Mouse (Mus musculus): ENCODE results near the gene Slc39a13. TPM values are rescaled to one million over a fixed set of nuclear protein-coding genes. Genes with fewer than 3 reads are reported as not detected.
A peak's percentile ranks its signal among the peaks of the same experiment; 100 is the strongest.

Gene Slc39a13
- total RNA-seq, 2 experiments from 2014 or later: 7.0 to 9.2 TPM

- ATAC-seq (replicated peaks; ENCODE audit: poor library complexity): no peak
Measured at GRCm38 (mm10) chr2:91068162-91068871, 1.9 kb downstream of the Slc39a13 start.

GRCm38 (mm10) chr2:91066455-91066854 lies 3.8 kb downstream of the Slc39a13 start:
- no peak for ATAC-seq (replicated peaks; ENCODE audit: poor library complexity)

- peak; percentile 40 for ATAC-seq (replicated peaks; ENCODE audit: poor library complexity)
Measured at GRCm38 (mm10) chr2:91065544-91065943, 4.7 kb downstream of the Slc39a13 start.

GRCm38 (mm10) chr2:91064211-91064610 lies 6.0 kb downstream of the Slc39a13 start:
- ATAC-seq (replicated peaks; ENCODE audit: poor library complexity): no peak

GRCm38 (mm10) chr2:91062779-91063606 lies 7.2 kb downstream of the Slc39a13 start:
- ATAC-seq (replicated peaks; ENCODE audit: poor library complexity): no peak

- ATAC-seq (replicated peaks; ENCODE audit: poor library complexity): no peak
Measured at GRCm38 (mm10) chr2:91061849-91062481, 8.3 kb downstream of the Slc39a13 start.

- peak; percentile 70 for ATAC-seq (replicated peaks; ENCODE audit: poor library complexity)
Measured at GRCm38 (mm10) chr2:91060544-91061355, 9.5 kb downstream of the Slc39a13 start.

GRCm38 (mm10) chr2:91059376-91059775 lies 10.8 kb downstream of the Slc39a13 start:
- no peak for ATAC-seq (replicated peaks; ENCODE audit: poor library complexity)

GRCm38 (mm10) chr2:91058435-91058834 lies 11.8 kb downstream of the Slc39a13 start:
- no peak for ATAC-seq (replicated peaks; ENCODE audit: poor library complexity)

GRCm38 (mm10) chr2:91053934-91054382 lies 16.3 kb downstream of the Slc39a13 start, which contains the start of gene Psmc3:
TSS of gene Psmc3 (plus strand) at chr2:91054009.
- ATAC-seq (replicated peaks; ENCODE audit: poor library complexity): peak; percentile 96

- ATAC-seq (replicated peaks; ENCODE audit: poor library complexity): no peak
Measured at GRCm38 (mm10) chr2:91053181-91053933, 16.9 kb downstream of the Slc39a13 start.

- peak; percentile 24; the same call in 1 of the 2 replicates for ATAC-seq (replicated peaks; ENCODE audit: poor library complexity)
Measured at GRCm38 (mm10) chr2:91052752-91053151, 17.5 kb downstream of the Slc39a13 start.

- no peak for ATAC-seq (replicated peaks; ENCODE audit: poor library complexity)
Measured at GRCm38 (mm10) chr2:91051917-91052316, 18.3 kb downstream of the Slc39a13 start.

GRCm38 (mm10) chr2:91047359-91047758 lies 22.9 kb downstream of the Slc39a13 start:
- ATAC-seq (replicated peaks; ENCODE audit: poor library complexity): no peak

GRCm38 (mm10) chr2:91045805-91046204 lies 24.4 kb downstream of the Slc39a13 start:
- peak; percentile 18; the same call in 1 of the 2 replicates for ATAC-seq (replicated peaks; ENCODE audit: poor library complexity)

- no peak for ATAC-seq (replicated peaks; ENCODE audit: poor library complexity)
Measured at GRCm38 (mm10) chr2:91044727-91045126, 25.5 kb downstream of the Slc39a13 start.

- peak; percentile 96 for ATAC-seq (replicated peaks; ENCODE audit: poor library complexity)
Measured at GRCm38 (mm10) chr2:91042651-91043398, 27.4 kb downstream of the Slc39a13 start.

- ATAC-seq (replicated peaks; ENCODE audit: poor library complexity): no peak
Measured at GRCm38 (mm10) chr2:91041786-91042185, 28.4 kb downstream of the Slc39a13 start.

- ATAC-seq (replicated peaks; ENCODE audit: poor library complexity): no peak
Measured at GRCm38 (mm10) chr2:91035385-91035784, 34.8 kb downstream of the Slc39a13 start, which contains the start of gene Rapsn. TSS of gene Rapsn (plus strand) at chr2:91035620.
